Mouse (Mus musculus): ENCODE data around the gene Slc25a51.
"Not testable (repeated sequence)": the region's sequence is repeated elsewhere in the genome, so short reads cannot be mapped to it uniquely, and the experiment has no call there.

Gene Slc25a51

DNA sequence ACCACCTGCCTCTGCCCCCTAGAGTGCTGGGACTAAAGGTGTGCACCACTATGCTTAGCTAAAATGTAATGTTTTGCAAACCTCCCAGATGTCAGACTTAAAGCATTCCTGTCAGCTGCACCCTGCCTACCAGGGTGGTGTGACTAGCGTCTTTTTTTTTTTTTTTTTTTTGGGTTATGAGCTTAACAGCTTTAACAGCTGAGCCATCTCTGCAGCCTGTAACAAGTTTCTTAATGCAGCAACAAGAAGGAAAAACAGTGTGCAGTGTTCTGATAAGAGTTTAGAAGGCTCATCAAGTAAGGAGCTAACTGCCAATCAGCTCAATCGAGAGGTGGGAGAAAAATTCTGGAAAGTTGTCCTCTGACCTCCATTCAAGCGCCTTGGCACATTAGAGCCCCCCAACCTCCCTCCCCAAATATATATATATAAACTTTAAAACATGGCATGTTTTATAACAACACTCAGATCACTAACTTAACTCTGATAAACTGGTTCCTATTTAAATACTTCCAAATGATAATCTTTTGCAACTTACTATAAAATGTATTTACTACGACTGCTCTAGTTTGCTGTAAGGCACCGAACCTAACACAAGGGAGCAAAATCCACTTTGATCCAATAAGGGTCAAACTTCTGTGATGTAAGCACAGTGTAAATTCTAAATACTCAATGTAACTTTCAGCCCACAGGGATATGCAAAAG is 1.4 kb downstream of the Slc25a51 start:
- in situ Hi-C loops (cut with MboI; ENCODE audit: low pct_unique_long_range_greater_than_20kb in 1 of 2, low sequenced_read_pairs in 2 of 2, unreplicated experiment in 1 of 2): loop anchor here in 1 of 2 experiments (25.0 kb wide), 1 partner anchor 380 kb away; the partner anchor contains the start of gene Aldh1b1

DNA sequence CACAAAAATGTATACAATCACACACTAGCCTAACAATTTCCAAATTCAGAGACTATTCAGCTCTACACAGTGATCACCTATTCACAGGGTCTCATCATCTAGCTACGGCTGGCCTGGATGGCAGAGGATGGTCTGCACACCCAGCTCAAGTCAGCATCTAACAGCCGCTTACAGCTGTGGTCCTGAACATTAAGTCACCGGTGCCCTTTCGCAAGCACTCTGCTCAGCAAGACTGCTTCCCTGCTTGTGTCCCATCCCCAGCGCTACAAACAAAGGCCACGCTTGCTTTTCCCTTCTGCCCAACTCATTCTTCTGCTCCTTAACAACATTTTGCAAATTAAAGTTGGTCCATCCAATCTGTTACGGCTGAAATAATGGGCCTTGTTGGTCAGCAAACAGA is 2.2 kb downstream of the Slc25a51 start:
- in situ Hi-C loops (cut with MboI; ENCODE audit: low pct_unique_long_range_greater_than_20kb in 1 of 2, low sequenced_read_pairs in 2 of 2, unreplicated experiment in 1 of 2): loop anchor here in 1 of 2 experiments (25.0 kb wide), 1 partner anchor 381 kb away; the partner anchor contains the start of gene Aldh1b1

DNA sequence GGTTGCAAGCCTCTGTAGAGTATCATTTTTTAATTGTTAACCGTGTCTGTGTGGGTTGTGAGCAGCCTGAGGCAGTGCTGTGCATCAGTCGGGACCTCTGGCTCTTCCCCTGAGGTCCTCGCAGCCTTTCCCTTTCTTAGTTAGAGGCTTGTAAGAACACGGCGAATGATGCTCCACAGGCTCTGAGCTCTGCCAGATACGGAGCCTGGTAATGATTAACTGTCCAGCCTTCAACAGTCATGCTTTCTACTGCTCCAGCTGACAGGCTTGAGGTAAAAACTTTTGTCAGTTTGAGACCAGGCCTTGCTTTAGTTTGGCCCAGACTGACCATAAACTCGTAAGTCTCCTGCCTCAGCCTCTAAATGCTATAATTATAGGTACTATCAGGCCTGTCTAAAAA is 3.3 kb downstream of the Slc25a51 start:
- in situ Hi-C loops (cut with MboI; ENCODE audit: low pct_unique_long_range_greater_than_20kb in 1 of 2, low sequenced_read_pairs in 2 of 2, unreplicated experiment in 1 of 2): loop anchor here in 1 of 2 experiments (25.0 kb wide), 1 partner anchor 382 kb away; the partner anchor contains the start of gene Aldh1b1

DNA sequence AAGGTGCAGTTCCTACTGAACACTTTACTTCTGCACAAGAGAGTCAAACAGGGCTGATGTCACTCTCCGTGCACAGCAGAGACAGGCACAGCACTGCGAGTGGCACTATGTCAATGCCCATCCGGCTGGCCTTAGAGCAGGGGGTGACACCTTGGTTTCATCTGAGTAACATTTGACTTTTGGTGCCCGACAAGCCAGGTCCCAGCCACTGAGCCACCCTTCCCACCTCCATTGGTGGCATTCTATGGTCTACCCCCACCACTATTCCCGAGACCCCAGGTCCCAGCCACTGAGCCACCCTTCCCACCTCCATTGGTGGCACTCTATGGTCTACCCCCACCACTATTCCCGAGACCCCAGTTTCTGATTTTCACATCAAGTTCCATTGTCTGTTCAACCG is 4.5 kb downstream of the Slc25a51 start:
- in situ Hi-C loops (cut with MboI; ENCODE audit: low pct_unique_long_range_greater_than_20kb in 1 of 2, low sequenced_read_pairs in 2 of 2, unreplicated experiment in 1 of 2): loop anchor here in 1 of 2 experiments (25.0 kb wide), 1 partner anchor 383 kb away; the partner anchor contains the start of gene Aldh1b1

DNA sequence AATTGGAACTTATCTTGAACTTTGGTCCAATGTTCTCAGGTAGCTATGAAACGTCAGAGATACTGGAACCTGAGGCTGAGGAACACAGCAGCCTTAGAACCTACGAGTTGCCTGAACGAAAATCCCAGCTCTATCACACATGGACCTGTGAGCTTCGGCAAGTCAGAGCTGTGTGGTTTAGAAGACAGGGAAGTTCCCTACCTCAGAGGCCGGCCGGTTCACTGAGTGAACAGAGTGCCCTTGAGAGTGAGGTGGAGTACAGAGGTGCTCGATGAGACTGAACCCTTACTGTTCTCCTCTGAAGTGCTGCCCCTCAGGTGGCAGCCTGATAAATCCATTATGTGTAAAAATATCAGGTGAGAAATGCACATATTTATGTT is 5.1 kb downstream of the Slc25a51 start:
- in situ Hi-C loops (cut with MboI; ENCODE audit: low pct_unique_long_range_greater_than_20kb in 1 of 2, low sequenced_read_pairs in 2 of 2, unreplicated experiment in 1 of 2): loop anchor here in 1 of 2 experiments (25.0 kb wide), 1 partner anchor 384 kb away; the partner anchor contains the start of gene Aldh1b1

DNA sequence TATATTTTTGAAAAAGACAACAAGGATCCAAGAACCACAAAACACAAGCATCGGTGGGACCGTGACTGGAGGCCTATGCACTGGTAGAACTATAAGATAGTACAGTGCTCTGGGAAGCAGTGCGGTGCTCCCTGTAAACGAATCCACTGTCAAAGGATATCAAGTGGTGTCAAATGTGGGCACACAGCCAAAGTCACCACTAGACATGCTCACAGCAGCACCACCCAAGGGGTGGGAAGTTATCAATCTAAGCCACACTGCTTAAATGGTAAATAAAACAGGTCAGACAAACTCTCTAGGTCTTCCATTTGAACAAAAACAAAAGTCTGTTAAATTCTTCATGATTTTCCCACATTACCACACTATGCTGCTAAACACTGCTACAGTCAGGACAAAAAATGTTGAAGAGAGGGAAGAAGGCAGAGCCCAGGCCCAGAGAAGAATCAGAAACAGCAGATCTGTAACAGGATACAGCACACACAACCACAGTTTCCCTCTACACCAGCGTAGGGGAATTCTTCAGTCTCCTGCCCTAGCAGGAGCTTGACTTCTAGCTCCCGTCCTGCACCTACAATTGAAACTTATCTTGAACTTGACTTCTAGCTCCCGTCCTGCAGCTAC is 5.6 kb downstream of the Slc25a51 start:
- in situ Hi-C loops (cut with MboI; ENCODE audit: low pct_unique_long_range_greater_than_20kb in 1 of 2, low sequenced_read_pairs in 2 of 2, unreplicated experiment in 1 of 2): loop anchor here in 1 of 2 experiments (25.0 kb wide), 1 partner anchor 384 kb away; the partner anchor contains the start of gene Aldh1b1

DNA sequence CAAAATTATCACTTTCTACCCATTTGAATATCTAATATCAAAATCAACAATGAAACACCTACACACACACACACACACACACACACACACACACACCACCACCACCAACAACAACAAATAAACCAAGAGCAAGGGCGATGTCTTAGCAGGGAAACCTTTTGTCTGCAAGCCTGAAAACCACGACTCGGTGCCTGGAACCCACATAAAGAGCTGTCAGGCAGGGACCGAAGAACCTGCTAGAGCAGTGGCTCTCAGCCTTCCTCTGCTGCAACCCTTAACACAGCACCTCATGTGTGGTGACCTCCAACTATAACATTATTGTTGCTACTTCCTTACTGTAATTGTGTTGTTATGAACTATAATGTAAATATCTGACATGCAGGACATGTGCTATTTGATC is 6.3 kb downstream of the Slc25a51 start:
- in situ Hi-C loops (cut with MboI; ENCODE audit: low pct_unique_long_range_greater_than_20kb in 1 of 2, low sequenced_read_pairs in 2 of 2, unreplicated experiment in 1 of 2): loop anchor here in 1 of 2 experiments (25.0 kb wide), 1 partner anchor 385 kb away; the partner anchor contains the start of gene Aldh1b1

DNA sequence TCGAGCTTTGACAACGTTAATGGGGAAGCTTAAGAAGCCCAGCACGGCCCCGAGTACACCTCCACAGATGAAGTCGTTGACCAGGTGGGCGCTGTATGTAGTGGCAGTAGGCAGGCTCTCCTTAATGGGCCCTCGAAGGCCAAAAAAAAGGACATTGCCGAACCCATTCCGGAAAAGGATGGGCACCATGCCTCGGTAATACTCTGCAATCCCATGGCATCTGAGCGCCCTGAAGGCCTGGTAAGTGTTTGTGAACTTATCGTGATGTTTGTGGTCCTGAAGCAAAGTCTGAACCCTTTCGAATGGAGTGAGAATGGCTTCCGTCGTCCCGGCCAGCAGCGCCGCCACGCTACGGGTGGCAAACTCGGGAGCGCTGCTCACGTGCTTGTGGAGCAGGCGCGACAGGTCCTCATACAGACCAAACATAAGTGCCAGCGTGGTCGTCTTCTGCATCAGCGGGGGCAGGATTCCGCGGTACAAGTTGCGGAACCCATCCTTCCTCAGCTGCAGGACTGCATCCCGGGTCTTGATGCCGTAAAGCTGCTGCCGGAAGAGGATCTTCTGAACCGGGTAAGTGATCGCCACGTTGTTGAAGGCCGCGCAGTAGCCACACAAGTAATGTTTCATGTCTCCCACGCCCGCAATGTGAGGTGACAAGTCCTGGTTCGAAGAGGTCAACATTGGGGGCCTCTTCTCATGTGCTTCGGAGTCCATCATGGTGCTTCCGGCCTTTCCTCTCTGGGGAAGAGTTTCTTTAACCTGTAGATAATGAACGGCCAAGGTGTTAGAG is 8.9 kb downstream of the Slc25a51 start:
- in situ Hi-C loops (cut with MboI; ENCODE audit: low pct_unique_long_range_greater_than_20kb in 1 of 2, low sequenced_read_pairs in 2 of 2, unreplicated experiment in 1 of 2): loop anchor here in 1 of 2 experiments (25.0 kb wide), 1 partner anchor 388 kb away; the partner anchor contains the start of gene Aldh1b1

DNA sequence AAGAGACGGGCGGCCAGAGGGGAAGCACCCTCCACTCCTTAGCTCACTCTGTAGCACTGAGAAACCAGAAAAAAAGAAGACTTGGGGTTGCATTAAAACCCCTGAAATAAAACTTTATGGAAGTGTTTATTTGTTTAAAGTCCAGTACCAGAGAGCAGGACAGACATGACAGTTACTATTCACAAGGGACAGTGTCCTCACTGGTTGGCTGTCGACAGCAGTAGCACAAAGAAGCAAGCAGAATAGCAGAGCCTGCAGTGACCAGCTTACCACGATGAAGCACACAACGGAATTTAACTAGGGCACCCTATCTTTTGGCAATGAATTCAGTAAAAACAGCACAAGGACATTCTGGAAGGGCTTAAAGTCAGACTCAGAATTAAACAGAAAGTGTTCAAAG is 10.3 kb downstream of the Slc25a51 start:
- in situ Hi-C loops (cut with MboI; ENCODE audit: low pct_unique_long_range_greater_than_20kb in 1 of 2, low sequenced_read_pairs in 2 of 2, unreplicated experiment in 1 of 2): not testable (repeated sequence)

DNA sequence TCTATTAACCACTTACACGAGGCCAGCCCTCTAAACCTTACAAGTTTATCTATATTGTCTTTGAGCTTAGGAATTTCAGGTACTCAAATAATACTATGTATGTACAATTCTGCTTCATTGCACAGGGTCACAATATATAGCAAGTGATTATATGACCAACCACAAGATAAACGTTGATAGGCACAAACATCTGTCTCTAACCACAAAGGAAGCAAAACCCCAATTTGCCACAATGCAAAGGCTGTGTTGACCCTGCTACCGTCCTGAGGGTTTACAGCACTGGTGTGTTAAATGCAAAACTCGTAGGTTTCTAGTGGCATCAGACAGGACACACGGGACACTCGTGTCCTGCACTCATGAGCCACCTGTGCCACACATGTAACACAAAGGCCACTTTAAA is 12.4 kb downstream of the Slc25a51 start:
- in situ Hi-C loops (cut with MboI; ENCODE audit: low pct_unique_long_range_greater_than_20kb in 1 of 2, low sequenced_read_pairs in 2 of 2, unreplicated experiment in 1 of 2): not testable (repeated sequence)

DNA sequence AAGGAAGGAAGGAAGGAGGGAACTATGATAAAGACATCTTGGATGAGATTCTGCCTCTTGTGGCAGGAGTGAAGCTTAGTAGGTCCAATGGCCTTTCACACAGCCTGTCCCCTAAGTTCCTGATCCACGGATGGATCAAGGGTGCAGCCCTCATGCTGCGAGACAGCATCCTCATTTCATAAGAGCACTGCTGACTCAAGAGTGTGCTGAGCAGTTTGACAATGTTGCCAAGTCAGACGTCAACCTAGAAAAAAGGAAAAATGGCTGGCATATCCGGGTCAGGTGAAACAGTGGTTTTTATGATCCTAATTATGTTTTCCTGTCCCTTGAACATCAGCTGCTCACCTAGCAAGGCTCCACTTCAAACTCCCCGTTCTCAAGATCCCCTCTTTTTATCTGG is 14.9 kb downstream of the Slc25a51 start:
- in situ Hi-C loops (cut with MboI; ENCODE audit: low pct_unique_long_range_greater_than_20kb in 1 of 2, low sequenced_read_pairs in 2 of 2, unreplicated experiment in 1 of 2): no loop called here

DNA sequence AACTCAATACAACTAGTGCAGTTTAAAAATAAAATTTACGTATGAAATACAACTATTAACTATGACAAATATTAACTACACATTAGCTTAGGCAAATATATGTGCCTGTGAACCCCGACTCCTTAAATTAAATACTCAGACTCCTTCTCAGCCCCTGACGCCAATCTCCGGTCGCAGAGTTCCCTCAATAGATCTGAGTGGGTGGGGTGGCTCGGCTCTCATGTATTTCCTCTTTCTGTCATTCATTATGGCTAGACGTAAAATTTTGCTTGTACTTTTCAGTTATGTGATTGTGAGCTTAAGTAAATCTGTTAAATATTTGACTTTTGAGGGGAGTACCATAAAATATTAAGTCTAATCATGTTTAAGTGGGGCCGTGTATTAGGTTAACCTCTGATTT is 15.6 kb downstream of the Slc25a51 start:
- in situ Hi-C loops (cut with MboI; ENCODE audit: low pct_unique_long_range_greater_than_20kb in 1 of 2, low sequenced_read_pairs in 2 of 2, unreplicated experiment in 1 of 2): no loop called here

DNA sequence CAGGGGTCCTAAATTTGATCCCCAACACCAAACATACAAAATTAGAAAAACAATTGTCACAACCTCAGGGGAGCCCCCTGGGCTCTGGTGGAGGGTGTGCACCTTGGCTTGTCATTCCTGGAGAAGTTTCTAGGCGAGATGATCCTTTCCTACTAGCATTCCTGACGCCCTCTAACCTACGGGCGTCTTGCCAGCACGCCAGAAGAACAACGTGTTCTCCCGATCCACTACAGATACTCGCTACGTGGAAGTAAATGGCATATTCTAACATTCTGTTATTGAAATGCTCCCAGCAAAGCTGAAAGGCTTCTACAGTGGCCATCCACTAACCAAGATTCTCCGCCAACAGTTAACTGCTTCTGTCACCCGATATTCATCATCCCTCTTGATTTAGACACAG is 16.0 kb downstream of the Slc25a51 start:
- in situ Hi-C loops (cut with MboI; ENCODE audit: low pct_unique_long_range_greater_than_20kb in 1 of 2, low sequenced_read_pairs in 2 of 2, unreplicated experiment in 1 of 2): no loop called here

DNA sequence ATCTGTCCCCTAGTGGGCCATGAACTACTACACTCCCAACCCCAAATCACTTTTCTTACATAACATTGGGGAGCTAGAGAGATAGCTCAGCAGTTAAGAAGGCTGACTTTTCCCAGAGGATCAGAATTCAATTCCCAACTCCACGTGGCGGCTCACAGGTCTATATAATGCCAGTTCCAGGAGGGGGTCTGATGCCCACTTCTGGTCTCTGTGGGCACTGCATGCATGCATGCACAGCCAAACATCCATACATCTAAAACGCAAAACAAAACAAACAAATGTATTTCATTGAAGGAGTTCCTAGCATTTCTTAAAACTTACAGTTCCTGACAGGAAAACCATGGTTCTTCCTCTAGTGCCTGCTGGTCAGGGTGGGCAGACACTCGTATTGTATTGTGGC is 16.5 kb downstream of the Slc25a51 start:
- in situ Hi-C loops (cut with MboI; ENCODE audit: low pct_unique_long_range_greater_than_20kb in 1 of 2, low sequenced_read_pairs in 2 of 2, unreplicated experiment in 1 of 2): no loop called here

DNA sequence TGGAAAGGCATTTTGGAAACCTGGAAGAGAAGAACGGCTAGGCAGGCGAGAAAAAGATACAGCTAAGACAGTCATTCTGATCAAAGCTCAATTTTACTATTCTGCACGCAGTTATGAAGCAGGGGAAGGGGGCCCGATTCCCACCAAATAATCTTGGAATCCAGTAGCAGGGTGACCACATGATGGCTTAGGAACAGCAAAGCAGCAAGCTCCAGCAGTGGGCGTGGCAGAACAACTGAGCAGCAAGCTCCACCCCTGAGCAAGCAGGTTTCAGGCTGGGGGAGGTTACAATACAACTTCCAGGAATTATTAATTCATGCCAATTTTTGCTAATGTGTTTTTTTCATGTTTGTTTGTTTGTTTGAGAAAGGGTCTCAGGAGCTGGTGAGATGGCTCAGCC is 21.3 kb downstream of the Slc25a51 start:
- in situ Hi-C loops (cut with MboI; ENCODE audit: low pct_unique_long_range_greater_than_20kb in 1 of 2, low sequenced_read_pairs in 2 of 2, unreplicated experiment in 1 of 2): not testable (repeated sequence)

DNA sequence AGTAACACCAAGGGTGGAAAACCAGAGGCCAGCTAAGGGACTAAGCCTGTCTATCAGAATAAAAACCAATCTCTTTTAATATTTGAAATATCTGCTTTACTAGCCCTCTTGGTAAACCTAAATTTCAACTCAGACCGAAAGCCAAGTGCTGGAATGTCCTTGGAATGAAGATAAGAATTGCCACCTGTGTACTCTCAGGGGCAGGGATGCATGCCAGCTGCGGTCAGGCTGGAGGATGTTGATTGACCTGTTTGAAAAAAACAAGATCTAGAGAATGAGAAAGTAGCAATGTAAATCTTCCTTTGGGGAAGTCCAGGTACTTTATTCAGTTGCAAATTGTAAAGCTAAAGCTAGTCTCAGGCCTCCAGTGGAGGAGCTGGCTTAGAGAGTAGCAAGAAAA is 26.4 kb downstream of the Slc25a51 start:
- in situ Hi-C loops (cut with MboI; ENCODE audit: low pct_unique_long_range_greater_than_20kb in 1 of 2, low sequenced_read_pairs in 2 of 2, unreplicated experiment in 1 of 2): not testable (repeated sequence)

DNA sequence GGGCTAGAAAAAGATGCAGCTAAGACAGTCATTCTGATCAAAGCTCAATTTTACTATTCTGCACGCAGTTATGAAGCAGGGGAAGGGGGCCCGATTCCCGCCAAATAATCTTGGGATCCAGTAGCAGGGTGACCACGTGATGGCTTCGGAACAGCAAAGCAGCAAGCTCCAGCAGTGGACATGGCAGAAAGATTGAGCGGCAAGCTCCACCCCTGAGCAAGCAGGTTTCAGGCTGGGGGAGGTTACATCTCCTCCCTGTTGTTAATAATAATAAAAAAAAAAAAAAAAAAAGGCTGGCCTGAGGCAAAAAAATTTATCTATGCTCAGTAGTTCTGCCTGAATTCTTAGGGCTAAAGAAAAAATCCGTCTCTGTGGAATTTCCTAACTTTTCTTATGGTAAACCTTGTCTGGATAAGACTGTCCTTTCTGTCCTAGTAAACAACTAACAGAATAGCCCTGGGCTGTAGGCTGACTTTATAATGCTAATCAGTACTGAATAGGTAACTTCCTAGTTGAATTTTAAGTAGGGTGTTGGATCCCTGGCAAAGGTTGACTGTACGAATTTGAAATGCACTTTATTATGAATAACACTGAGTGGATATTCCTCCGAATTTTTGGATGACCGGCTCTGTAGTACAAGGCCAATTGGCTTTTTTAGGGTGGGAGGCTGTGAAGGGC is 27.5 kb downstream of the Slc25a51 start:
- in situ Hi-C loops (cut with MboI; ENCODE audit: low pct_unique_long_range_greater_than_20kb in 1 of 2, low sequenced_read_pairs in 2 of 2, unreplicated experiment in 1 of 2): not testable (repeated sequence)

DNA sequence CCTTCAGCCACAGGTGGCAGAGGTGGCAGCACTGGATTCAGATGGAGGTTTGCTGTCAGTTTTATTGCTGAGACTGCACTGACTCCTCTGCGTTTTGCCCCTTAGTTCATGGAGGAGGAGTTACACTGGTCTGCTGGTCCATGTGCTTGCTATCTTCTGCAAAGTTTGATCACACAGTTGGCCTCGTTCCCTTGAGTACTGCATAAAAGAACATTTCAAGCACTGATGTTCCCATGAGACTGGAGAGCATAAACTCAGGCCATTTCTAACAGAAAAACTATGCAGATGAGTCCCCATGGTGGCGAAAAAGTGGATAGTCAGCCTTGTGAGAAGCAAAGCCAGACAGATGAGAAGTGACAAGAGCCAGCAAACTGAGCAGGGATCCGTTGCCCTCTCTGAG is 32.0 kb downstream of the Slc25a51 start:
- in situ Hi-C loops (cut with MboI; ENCODE audit: low pct_unique_long_range_greater_than_20kb in 1 of 2, low sequenced_read_pairs in 2 of 2, unreplicated experiment in 1 of 2): no loop called here

Measured in mouse embryonic stem cell (cell line).